Mouse (Mus musculus) ES-E14 (cell line): ENCODE data around the gene Nt5c1a.

Experiments used
- HCFC1 ChIP-seq: IDR thresholded peaks from 2 replicates; pipeline ENCODE4 v1.6.1; 2012; ENCODE audit warnings: low read length, inconsistent platforms, borderline replicate concordance; ENCODE audit not compliant: insufficient read depth
- ZC3H11A ChIP-seq: IDR thresholded peaks from 2 replicates; pipeline ENCODE4 v1.6.1; 2012; ENCODE audit warnings: low read depth, mild to moderate bottlenecking, inconsistent platforms, low read length, borderline replicate concordance

DNA sequence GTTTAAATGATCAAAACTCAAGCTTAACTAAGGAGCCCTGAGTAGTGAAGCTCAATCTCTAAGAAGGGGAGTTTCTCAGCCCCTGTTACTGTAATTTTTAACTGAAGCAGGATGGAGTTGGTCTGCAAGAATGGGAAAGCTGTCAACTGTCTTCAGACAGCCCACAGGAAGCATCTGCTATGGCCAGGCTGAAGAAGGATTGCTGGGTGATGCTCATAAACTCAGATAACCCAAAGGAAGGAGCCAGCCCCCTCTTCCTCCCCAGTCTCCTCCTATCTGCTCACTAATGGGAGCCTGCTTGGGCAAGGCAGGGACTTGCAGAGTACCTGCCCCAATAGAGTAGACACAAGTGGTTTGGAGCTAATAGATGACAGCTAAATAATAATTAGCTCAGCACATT lies 45.5 kb upstream of the Nt5c1a start:
- TF ChIP-seq HCFC1: no peak
- no peak for TF ChIP-seq ZC3H11A
